Mouse (Mus musculus): ENCODE data around the gene Glrb. TPM values are rescaled to one million over a fixed set of nuclear protein-coding genes. Genes with fewer than 3 reads are reported as not detected.
A peak's percentile ranks its signal among the peaks of the same experiment; 100 is the strongest.

Glrb gene
- not detected in 2 replicates for total RNA-seq (2017)

DNA sequence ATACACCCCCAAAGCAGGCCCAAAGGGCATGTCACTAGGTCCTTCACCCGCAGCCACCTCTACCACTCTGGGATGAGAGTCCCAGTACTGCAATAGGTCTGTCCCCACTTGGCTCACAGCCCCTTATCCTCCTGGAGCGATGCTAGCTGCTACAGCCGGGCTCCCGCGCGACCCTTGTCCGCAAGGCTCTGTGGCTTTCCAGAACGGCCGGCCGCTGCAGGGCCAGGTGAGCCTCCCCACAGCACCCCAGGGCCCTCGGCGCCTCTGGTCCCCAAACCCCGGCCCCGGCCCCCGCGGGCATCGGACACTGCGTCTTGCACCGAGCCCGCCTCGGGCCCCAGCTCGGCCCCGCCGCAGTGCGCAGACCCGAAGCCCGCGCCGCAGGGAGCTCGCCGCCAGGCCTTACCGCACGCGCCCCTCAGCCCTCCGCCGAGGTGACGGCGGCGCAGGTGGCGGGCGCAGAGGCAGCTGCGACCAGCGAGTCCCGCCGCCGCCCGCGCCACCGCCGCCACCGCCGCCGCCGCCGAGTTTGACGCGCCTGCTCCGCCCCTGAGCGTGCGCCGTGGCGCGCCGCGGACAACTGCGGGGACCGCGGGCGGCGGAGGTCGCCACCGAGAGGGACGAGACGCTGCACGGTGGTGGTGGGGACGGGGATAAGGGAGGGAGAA is at the start of gene Glrb:
TSS of gene Glrb (minus strand) at position 550 of the 668 bp plus-strand sequence.
- ATAC-seq (ENCODE audit: extremely low read depth, insufficient number of reproducible peaks, low FRiP score, poor library complexity, severe bottlenecking), result no peak

DNA sequence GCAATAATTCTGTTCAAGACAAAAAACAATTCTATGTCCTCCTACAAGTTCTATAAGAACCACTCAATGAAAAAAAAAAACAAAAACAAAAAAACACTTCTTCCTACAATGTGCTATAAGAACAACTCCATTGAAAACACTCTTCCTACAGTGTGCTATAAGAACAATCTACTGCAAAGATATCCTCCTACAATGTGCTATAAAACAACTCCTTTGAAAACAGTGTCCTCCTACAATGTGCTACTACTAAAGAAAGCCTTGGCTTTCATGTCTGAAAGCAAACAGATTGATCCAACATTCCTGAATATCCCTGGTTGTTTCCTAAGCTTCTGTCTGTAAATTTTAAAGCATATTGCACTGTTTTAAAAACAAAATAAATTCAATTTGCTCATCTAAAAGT is 46.5 kb upstream of the Glrb start:
- ATAC-seq (ENCODE audit: extremely low read depth, insufficient number of reproducible peaks, low FRiP score, poor library complexity, severe bottlenecking), result no peak

DNA sequence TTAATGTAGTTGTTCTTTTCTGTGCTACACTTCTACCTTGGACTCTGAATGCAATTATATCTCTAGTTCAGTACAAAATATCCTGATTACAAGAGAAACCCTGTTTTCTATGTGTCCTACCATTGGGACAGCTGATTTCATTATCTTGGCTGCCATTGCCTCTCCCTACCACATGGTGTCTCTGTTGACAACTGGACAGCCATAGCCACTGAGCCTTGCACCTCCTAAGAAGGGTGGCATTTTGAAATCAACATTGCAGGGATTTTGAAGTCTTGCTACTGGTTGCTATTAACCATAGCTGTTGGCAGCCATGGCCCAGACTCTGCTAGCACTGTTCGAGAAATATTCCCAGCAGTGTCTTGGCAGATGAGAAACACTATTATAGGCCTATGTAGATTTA is 45.1 kb upstream of the Glrb start:
- ATAC-seq (ENCODE audit: extremely low read depth, insufficient number of reproducible peaks, low FRiP score, poor library complexity, severe bottlenecking), result peak; percentile 77

DNA sequence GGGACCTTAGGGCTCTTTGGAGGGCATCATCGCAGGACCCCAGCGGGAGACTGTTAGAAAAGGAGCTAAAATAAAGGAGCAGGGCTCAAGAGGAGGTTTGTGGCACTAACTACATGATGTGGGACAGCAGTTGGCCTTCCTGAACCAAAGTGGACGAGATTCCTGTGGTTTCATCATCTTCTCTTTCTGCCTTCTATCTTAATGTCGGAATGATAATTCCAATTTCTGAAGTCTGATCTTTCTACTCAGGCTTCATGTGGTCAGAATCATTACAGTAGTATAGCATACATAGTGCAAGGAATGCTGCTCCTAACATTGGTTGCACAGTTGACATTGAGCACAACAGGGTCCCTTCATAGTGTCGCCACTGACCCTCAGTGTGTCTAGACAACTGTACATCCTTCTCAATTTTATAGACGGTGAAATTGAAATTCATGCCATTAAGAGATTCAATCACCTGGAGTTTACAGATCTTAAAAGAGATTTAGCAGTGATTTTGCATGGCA is 372 bp upstream of the Glrb start:
- ATAC-seq (ENCODE audit: extremely low read depth, insufficient number of reproducible peaks, low FRiP score, poor library complexity, severe bottlenecking), result no peak

DNA sequence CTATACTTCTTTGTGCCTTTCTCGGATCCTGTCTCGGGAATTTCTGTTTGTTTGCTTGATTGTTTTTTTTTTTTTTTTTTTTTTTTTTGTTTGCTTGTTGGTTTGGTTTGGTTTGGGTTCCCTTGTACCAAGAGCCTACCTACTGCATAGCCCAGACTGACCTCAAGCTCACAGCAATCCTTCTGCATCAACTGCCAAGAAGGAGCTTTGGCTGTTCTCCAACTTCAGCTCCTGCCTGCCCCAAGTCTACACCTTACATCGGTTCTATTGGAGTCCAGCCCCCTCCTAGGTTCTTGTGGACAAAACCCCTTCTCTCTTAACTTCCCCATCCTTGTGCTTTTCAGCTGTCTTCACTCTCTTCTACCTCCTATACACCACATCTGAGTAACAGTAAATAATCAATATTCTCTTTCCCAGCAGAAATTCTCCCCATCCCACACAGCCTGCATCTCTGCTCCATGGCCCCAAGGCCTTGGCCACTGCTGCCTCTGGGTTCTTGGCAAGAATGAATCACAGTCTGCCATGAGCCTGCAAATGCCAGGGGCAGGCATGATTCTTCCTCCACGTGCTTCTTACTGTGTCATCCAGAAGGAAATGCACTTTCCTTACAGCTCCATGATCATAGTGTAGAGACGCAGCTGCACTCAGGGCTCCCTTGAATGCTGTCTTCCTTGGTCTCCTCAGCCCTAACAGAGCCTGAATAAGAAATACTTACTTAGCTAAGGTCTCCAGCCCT is 18.5 kb downstream of the Glrb start:
- no peak for ATAC-seq (ENCODE audit: extremely low read depth, insufficient number of reproducible peaks, low FRiP score, poor library complexity, severe bottlenecking)

DNA sequence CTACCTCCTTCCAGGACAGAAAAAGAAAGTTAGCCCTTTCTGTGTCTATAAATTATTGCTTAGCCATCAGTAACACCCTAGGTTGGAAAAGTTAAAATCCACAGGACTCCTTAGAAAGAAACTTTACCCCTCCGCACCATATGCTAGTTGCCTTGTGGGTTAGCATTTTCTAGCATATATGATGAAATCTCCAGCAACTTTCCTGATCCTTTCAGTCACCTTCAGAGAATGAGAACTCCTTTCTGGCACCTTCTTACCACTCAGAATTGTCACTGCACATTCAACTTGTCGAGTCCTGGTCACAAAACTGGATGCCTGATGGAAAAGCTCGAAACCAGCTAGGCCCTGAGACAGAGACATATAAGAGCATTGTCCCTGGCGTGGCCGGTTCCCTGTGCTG is 19.1 kb downstream of the Glrb start:
- no peak for ATAC-seq (ENCODE audit: extremely low read depth, insufficient number of reproducible peaks, low FRiP score, poor library complexity, severe bottlenecking)

DNA sequence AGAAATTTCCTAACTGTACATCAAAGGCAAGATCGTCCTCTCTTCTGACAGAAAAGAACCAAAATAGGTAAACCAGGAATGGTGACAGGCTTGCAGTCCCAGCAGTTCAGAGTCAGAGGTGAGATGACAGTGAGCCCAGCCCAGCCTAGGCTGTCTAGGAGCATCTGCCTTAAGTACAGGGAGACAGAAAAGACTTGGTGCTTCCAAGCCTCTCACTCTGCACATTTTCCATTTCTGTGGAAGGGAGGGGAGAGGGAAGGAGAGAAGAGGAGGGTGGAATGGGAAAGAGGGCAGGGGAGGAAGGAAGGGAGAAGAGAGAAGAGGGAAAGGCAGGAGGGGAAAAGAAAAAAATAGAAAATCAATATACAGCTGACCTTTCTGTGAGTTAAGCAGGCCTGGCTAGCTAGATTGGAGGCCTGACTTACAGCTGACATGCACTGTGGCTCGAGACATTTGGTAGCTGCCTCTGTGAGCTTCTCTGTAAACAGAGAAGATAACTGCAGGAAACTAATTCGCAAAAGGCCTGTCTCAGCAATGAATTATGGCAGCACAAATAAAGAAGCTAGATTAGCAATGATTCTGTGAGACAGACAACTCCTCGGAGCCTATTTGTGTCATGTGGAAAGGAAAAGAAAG is 20.3 kb downstream of the Glrb start:
- ATAC-seq (ENCODE audit: extremely low read depth, insufficient number of reproducible peaks, low FRiP score, poor library complexity, severe bottlenecking), result no peak

DNA sequence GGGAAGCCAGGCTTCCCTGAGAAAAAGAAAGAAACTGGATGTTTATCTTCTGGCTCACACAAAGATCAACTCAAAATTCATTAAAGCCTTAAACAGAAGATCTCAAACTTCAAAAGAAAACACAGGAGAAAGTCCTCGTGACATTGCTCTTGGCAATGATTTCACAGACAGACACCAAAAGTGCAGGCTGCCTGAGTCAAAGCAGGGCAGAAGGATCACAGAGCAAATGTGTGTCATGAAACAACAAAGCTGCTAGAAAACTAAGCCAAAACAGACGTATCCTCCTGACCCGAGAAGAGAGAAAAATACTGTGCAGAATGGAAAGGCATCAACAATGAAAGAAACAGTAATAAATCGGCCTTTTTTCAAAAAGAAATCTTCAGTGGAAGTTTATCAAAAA is 22.4 kb downstream of the Glrb start:
- no peak for ATAC-seq (ENCODE audit: extremely low read depth, insufficient number of reproducible peaks, low FRiP score, poor library complexity, severe bottlenecking)

DNA sequence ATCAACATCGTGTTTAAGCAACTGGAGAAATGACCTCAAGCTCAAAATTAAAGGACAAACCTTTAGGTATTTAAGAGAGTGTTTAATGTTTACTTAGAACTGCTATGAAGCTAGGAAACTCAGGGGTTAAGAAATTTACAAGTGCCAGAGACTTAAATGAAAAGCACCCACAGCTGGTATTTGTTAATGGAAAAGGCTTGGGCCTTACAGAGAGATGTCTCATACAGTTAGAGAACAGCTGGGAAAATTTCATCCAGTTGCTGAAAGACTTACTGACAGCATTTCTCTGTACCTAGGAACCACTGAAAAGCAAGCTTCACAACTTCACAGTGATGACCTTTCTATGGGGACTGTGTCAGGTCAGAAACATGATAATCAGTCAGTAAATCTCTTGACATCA is 28.3 kb downstream of the Glrb start:
- no peak for ATAC-seq (ENCODE audit: extremely low read depth, insufficient number of reproducible peaks, low FRiP score, poor library complexity, severe bottlenecking)

DNA sequence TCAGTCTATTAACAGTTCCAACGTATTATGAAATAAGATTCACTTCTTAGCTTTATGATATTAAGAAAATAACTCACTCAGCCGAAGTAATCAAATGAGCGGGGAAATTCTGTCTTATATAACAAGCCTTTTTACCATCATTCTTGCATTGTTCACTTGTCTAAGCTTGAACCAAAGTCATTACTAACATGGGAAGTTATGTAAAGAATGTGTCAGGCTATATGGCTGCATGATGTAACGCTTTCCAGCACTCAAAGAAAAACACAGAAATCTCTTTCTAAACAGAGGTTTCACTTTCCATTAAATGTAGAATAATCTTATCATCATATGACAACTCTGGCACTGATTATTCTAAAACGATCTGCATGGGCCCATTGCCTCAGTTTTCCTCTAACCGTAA is 29.9 kb downstream of the Glrb start:
- ATAC-seq (ENCODE audit: extremely low read depth, insufficient number of reproducible peaks, low FRiP score, poor library complexity, severe bottlenecking), result no peak

DNA sequence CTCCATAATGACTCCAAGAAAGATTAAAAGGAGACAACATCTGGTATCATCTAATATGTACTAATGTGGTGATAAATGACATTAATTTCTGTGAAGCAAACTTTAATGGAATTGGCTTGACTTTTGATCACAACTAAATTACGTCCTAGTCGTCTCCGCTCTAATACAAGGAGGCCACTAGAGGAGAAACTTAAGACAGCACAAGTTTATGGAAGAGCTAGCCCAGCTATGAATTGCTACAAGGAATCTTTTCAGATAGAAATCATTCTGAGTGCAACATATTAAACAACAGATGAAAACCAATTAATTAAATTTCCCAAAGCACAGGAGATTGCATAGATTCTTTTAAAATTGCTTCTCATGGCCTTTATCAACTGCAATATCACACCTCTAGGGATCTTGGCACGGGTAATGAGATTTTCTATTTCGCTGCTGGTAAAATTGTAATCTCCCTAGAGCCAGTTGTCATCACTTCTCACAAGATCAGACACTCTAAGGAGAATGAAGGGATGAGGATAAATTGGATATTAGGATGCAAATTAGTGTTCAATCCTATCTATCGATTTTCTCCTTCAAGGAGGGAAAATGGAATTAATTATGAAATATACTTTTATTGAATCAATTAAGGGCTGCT is 32.7 kb downstream of the Glrb start:
- no peak for ATAC-seq (ENCODE audit: extremely low read depth, insufficient number of reproducible peaks, low FRiP score, poor library complexity, severe bottlenecking)

DNA sequence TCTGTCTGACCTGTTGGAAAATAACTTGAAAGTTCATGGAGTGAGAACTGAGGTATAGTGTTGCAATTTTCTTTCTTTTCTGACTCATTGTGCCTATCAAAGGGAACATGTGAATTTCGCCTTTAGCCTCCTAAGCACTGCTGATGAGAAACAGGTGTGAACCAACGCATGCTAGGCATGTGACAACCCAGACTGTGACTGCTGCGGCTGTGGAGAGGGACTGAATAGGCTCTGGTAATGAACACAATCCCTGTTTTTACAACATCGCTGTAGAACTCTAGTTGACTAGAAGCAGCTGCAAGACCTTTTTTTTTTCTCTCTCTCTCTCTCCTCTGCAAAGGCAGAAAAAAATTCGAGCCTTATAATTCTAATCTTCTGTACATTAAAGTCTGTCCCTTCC is 34.9 kb downstream of the Glrb start:
- no peak for ATAC-seq (ENCODE audit: extremely low read depth, insufficient number of reproducible peaks, low FRiP score, poor library complexity, severe bottlenecking)

DNA sequence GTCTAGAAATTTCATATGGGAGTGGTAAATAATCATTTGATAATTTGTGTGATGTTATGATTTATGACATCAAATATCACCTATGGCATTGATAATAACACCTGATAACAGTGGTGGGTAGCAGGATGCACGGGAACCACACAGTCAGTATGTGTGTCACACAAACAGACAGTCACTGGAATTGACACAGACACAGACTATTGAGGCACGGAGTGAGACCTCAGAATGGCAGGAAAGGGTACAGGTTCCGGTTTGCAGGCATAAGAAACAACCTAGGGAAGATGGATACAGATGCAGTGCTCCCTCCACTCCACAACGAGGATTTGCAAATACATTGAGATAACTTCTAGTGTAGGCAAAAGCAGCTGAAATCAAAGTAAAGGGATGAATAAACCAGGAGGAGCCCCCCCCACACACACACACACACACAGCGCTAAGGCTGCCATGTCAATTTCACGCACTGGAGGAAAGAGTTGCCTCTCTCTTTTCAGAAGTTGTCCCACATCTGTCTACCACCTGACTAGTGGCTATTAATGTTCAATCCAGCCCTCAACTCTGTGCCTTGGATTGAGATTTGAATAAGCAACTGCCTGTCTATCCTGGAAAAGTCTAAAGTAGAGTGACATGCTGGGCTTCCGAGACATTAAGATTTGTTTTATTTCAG is 38.6 kb downstream of the Glrb start:
- no peak for ATAC-seq (ENCODE audit: extremely low read depth, insufficient number of reproducible peaks, low FRiP score, poor library complexity, severe bottlenecking)

DNA sequence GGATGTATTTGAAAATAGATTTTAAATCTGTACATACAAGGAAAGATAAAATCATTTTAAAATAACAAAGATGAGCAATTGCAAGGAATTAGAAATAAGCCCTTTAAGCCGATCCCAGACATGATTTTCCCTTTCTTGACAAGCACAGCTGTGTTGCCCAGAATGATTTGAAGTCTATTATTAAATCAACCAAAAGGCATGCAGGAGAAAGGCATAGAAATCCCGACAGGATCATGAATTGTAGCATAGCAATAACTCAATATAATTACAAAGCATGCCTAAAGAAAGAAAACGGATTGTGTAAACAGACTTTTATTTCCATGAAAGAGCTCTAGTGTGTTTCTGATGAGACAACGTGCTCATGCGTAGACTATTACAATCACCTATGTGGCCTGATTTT is 39.4 kb downstream of the Glrb start:
- no peak for ATAC-seq (ENCODE audit: extremely low read depth, insufficient number of reproducible peaks, low FRiP score, poor library complexity, severe bottlenecking)

DNA sequence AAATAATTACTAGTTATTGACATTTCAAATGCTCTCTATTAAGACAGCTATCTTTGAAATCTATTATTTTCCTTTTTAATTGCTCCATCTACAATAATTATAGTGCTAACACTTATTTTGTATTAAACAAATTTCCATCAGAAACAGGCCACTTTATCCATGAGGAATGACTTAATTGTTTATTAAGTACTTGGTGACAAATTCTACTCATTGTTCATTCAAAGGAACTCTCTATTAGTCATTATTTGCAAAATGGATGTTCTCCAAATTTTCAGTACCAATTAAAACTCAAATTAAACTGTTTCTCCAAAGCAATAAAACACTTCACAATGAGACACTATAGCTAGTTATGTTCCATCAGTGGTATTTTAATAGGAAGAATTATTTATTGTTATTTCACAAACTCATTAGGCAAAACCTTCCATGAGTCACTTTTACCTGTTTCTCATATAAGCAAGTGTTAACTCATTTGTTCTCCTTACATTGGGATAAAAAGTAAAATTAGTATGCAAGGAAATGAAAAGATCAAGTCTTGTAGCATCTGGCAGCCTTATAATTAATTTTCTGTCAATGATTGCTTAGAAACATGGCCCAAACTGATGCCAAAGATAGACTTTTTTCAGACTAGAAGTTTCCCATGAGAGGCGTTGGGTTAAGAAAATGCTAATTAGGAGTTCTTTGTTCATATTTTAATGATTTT is 41.8 kb downstream of the Glrb start:
- no peak for ATAC-seq (ENCODE audit: extremely low read depth, insufficient number of reproducible peaks, low FRiP score, poor library complexity, severe bottlenecking)

DNA sequence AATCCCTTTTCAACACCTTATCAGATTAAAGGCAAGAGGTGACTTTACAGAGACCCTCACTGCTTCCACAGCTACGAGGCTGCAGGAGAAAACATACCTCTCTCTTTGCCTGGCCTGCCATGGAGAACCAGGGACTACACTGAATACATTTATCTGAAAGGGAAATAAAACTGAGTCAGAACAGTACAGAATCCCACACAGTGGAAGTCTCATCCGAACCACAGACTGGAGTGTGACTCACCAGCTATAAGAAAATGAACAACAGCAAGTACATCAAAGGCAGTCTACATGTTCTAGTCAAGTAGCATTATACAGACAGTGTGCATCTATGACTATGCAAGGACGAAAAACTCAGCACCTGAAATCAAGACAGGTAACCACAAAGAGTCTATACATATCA is 46.1 kb downstream of the Glrb start:
- ATAC-seq (ENCODE audit: extremely low read depth, insufficient number of reproducible peaks, low FRiP score, poor library complexity, severe bottlenecking), result no peak

DNA sequence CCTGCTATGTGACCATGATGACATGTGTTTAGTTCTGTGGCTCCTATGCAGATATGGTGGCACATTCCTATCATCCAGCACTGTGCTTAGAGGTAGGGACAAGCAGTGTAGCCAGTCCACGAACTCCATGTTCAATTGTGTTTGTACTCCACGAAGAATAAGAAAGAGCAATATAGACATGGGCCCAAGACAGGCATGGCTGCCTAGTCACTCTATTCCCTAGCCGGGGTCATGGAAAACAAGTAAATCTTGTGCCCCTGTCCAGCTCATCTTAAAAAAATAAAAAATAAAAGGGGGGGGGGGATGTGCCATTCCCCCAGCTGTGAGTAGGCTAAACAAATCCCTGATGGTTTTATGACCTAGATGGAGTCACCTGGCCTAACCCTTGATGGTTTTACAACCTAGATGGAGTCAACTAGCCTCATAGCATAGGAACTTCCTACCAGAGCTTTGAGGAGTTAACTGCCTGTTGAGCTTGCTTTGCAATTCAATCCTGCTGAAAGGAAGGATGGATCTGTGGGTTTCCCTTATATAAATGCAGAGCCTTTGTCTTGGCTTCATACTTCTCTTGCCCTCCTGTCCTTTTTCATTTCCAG is 60.5 kb downstream of the Glrb start:
- no peak for ATAC-seq (ENCODE audit: extremely low read depth, insufficient number of reproducible peaks, low FRiP score, poor library complexity, severe bottlenecking)

DNA sequence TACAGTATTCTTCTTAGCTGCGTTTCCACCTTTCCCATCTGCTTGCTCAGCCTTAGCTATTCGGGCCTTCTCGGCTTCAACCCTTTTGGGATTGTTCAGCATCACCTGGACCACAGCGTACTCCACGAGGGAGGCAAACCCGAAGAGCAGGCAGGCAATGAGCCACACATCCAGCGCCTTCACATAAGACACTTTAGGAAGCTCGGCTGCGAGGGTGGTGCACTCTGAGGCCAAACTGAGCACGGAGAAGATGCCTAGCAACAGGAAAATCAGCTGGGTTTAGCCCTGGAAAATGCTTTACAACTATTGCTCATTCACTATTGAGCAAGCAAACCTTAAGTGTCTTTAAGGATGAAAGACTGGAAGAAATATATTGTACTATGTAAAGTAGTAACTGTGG is 62.5 kb downstream of the Glrb start:
- no peak for ATAC-seq (ENCODE audit: extremely low read depth, insufficient number of reproducible peaks, low FRiP score, poor library complexity, severe bottlenecking)
